Comparison of ENCODE assay signal across 12 mouse cellular contexts in the genomic region with DNA sequence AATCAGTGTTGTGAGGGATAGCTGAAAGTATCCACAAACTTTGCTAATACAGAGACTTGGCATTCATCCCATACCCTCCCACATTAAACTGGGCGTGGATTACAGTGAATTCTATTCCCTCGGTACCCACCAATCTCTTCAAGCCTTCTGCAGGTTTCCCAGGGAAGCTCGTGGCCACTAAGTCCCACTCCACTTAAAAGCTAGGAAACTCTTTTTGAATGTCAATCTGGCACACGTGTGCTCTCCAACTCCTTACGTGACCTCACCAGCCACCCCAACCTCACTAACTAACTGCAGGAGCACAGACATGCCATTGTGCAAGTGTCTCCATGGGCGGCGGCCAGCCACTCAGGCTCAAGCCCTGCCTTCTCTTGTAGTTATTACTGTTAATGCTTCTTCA. TPM values are rescaled to one million over a fixed set of nuclear protein-coding genes. Genes with fewer than 3 reads are reported as not detected.
DNase-seq lines count a peak whose midpoint lies in the region; ATAC-seq lines count a peak whose summit lies in the region.
"Had no signal": no experiment of that assay in that cellular context is flagged by ENCODE, and none has a peak within 500 bp of the region (broad histone marks: within the 10 kb centered on the region; RNA-seq: fewer than 3 reads in every experiment).

No protein-coding gene starts in this region.

- no peak for ATAC-seq in kidney, embryonic 14.5 days (ENCODE audit: low FRiP score, low TSS enrichment)
- no peak for ATAC-seq in heart, embryonic 15.5 days (replicated peaks; ENCODE audit: insufficient number of reproducible peaks, insufficient read depth, low FRiP score, low read depth)
- no peak for ATAC-seq in hindbrain, embryonic 14.5 days (ENCODE audit: low FRiP score)
- ATAC-seq: intestine, embryonic 16.5 days; liver, postnatal 0 days had no signal

- no peak overlapping the region for H3K4me3 ChIP-seq in kidney, embryonic 14.5 days (ENCODE audit: low read length)
- peak overlapping the region; percentile 45 for H3K4me3 ChIP-seq in brown adipose tissue, adult 24 weeks (ENCODE audit: insufficient read depth, low read depth, low read length)
- H3K4me3 ChIP-seq in heart, embryonic 15.5 days, result peak overlapping the region; percentile 26
- no peak overlapping the region for H3K4me3 ChIP-seq in hindbrain, embryonic 14.5 days (replicated peaks; ENCODE audit: low read length)

- H3K9me3 ChIP-seq in kidney, embryonic 14.5 days (ENCODE audit: control insufficient read depth, low read length), result no peaks in the 10 kb centered on the region
- H3K9me3 ChIP-seq in heart, embryonic 15.5 days (replicated peaks), result no peaks in the 10 kb centered on the region
- H3K9me3 ChIP-seq in hindbrain, embryonic 14.5 days (ENCODE audit: control insufficient read depth, low read length), result no peaks in the 10 kb centered on the region
- H3K9me3 ChIP-seq: G1E had no signal

- no peaks in the 10 kb centered on the region for H3K27me3 ChIP-seq in kidney, embryonic 14.5 days (ENCODE audit: control insufficient read depth, insufficient read depth, low read length)
- no peaks in the 10 kb centered on the region for H3K27me3 ChIP-seq in heart, embryonic 15.5 days
- no peaks in the 10 kb centered on the region for H3K27me3 ChIP-seq in hindbrain, embryonic 14.5 days (ENCODE audit: control insufficient read depth, insufficient read depth, low read length)

- no peak overlapping the region for H3K27ac ChIP-seq in kidney, embryonic 14.5 days (ENCODE audit: low read depth, low read length)
- no peak overlapping the region for H3K27ac ChIP-seq in brown adipose tissue, adult 24 weeks (replicated peaks; ENCODE audit: low read depth, low read length)
- H3K27ac ChIP-seq in heart, embryonic 15.5 days, result peak overlapping the region; percentile 8
- H3K27ac ChIP-seq in hindbrain, embryonic 14.5 days, result no peak overlapping the region

- peak; percentile 13 for DNase-seq in kidney, postnatal 10 days
- peak; percentile 77 for DNase-seq in lung, postnatal 36 days
- DNase-seq in urinary bladder, postnatal 14 days (ENCODE audit: low spot score), result no peak
- no peak for DNase-seq in hindbrain, embryonic 14.5 days (ENCODE audit: low spot score)
- DNase-seq in layer of hippocampus, adult 18-20 months (ENCODE audit: low spot score in 2 of 2), result no peak
- DNase-seq: liver, postnatal 0 days; thymus, adult 18-20 months had no signal

- 66% methylated on average over 7 of the region's 7 CpGs for WGBS in kidney, embryonic 14.5 days
- 28% methylated on average over 7 of the region's 7 CpGs for WGBS in heart, embryonic 15.5 days
- 57% methylated on average over 7 of the region's 7 CpGs for WGBS in hindbrain, embryonic 14.5 days

- no peak overlapping the region for H3K9ac ChIP-seq in kidney, embryonic 14.5 days (ENCODE audit: low read depth, low read length)
- no peak overlapping the region for H3K9ac ChIP-seq in heart, embryonic 15.5 days
- H3K9ac ChIP-seq in hindbrain, embryonic 14.5 days, result no peak overlapping the region
- H3K9ac ChIP-seq: liver, postnatal 0 days had no signal

- no peaks in the 10 kb centered on the region for H3K36me3 ChIP-seq in kidney, embryonic 14.5 days (ENCODE audit: control insufficient read depth, insufficient read depth, low read length)
- no peaks in the 10 kb centered on the region for H3K36me3 ChIP-seq in heart, embryonic 15.5 days
- no peaks in the 10 kb centered on the region for H3K36me3 ChIP-seq in hindbrain, embryonic 14.5 days (replicated peaks; ENCODE audit: control insufficient read depth, insufficient read depth)

- 0 out of 2 replicates have a peak, but pooled peaks cover 3% of the 10 kb centered on the region for H3K4me1 ChIP-seq in kidney, embryonic 14.5 days (ENCODE audit: control insufficient read depth, insufficient read depth, low read length)
- no peaks in the 10 kb centered on the region for H3K4me1 ChIP-seq in brown adipose tissue, adult 24 weeks (ENCODE audit: control insufficient read depth, insufficient read depth, insufficient read length, low read length)
- H3K4me1 ChIP-seq in heart, embryonic 15.5 days (replicated peaks), result peaks cover 13% of the 10 kb centered on the region
- peaks cover 7% of the 10 kb centered on the region; the same call in 1 of the 2 replicates for H3K4me1 ChIP-seq in hindbrain, embryonic 14.5 days (replicated peaks; ENCODE audit: control insufficient read depth, insufficient read depth, low read length)

- no peak overlapping the region for H3K4me2 ChIP-seq in kidney, embryonic 14.5 days (replicated peaks; ENCODE audit: low read depth, low read length)
- H3K4me2 ChIP-seq in heart, embryonic 15.5 days, result peak overlapping the region; percentile 49
- no peak overlapping the region for H3K4me2 ChIP-seq in hindbrain, embryonic 14.5 days (replicated peaks)

RNA-seq across cellular contexts. Expression of a gene that starts 12.3 kb away (rescaled TPM):
- 41.8 and 50.8 TPM in 2 replicates for polyA plus RNA-seq in kidney, embryonic 14.5 days (2014; fragmentation: Nextera tagmentation; extraction: Ambion mirVana)
- 16.7 and 17.0 TPM in 2 replicates for polyA plus RNA-seq in brown adipose tissue, adult 24 weeks (2012; ENCODE audit: insufficient read depth, insufficient read length, missing spikeins)
- 39.7 and 40.5 TPM in 2 replicates for polyA plus RNA-seq in heart, embryonic 15.5 days (2015; fragmentation: Nextera tagmentation; extraction: Ambion mirVana)
- 110 and 119 TPM in 2 replicates for polyA plus RNA-seq in hindbrain, embryonic 14.5 days (2014; fragmentation: Nextera tagmentation; extraction: Ambion mirVana)
- total RNA-seq in layer of hippocampus, adult 18-20 months (2021), result 100 to 1,000 TPM; 142 to 148 TPM

Comparison
In these comparisons a context has a peak if more than half of its experiments do, and no peak if none do; other contexts are left out.
1. DNase-seq: peak in kidney, postnatal 10 days (single experiment) and lung, postnatal 36 days (single experiment); none in urinary bladder, postnatal 14 days (single experiment), hindbrain, embryonic 14.5 days (single experiment) and layer of hippocampus, adult 18-20 months (0 of 2).
2. H3K4me3 ChIP-seq: peak in brown adipose tissue, adult 24 weeks (single experiment) and heart, embryonic 15.5 days (single experiment); none in kidney, embryonic 14.5 days (single experiment) and hindbrain, embryonic 14.5 days (single experiment).